ENCODE assay signal across 9 mouse cellular contexts in genomic region chr10:75833456-75834080, GRCm38 (mm10). TPM values are rescaled to one million over a fixed set of nuclear protein-coding genes. Genes with fewer than 3 reads are reported as not detected.
DNase-seq lines count a peak whose midpoint lies in the region; ATAC-seq lines count a peak whose summit lies in the region.
"Had no signal": no experiment of that assay in that cellular context is flagged by ENCODE, and none has a peak within 500 bp of the region (broad histone marks: within the 10 kb centered on the region; RNA-seq: fewer than 3 reads in every experiment).

No protein-coding gene starts in this region.

- peak overlapping the region; percentile 23 for H3K4me3 ChIP-seq in embryonic facial prominence, embryonic 11.5 days (ENCODE audit: low read depth, low read length)
- peak overlapping the region; percentile 34 for H3K4me3 ChIP-seq in hindbrain, embryonic 12.5 days
- H3K4me3 ChIP-seq in liver, embryonic 11.5 days (ENCODE audit: low read depth, low read length), result peak overlapping the region; percentile 52

- H3K4me2 ChIP-seq in embryonic facial prominence, embryonic 11.5 days (ENCODE audit: low read depth, low read length), result peak overlapping the region; percentile 33
- peak overlapping the region; percentile 52 for H3K4me2 ChIP-seq in hindbrain, embryonic 12.5 days (replicated peaks)
- H3K4me2 ChIP-seq in liver, embryonic 11.5 days, result peak overlapping the region; percentile 94

- H3K36me3 ChIP-seq in embryonic facial prominence, embryonic 11.5 days (replicated peaks; ENCODE audit: control insufficient read depth, insufficient read depth, low read depth, low read length), result no peaks in the 10 kb centered on the region
- no peaks in the 10 kb centered on the region for H3K36me3 ChIP-seq in hindbrain, embryonic 12.5 days
- no peaks in the 10 kb centered on the region for H3K36me3 ChIP-seq in liver, embryonic 11.5 days (ENCODE audit: control insufficient read depth, insufficient read depth, low read length)

- H3K9me3 ChIP-seq in embryonic facial prominence, embryonic 11.5 days (replicated peaks; ENCODE audit: control insufficient read depth, low read length), result no peaks in the 10 kb centered on the region
- H3K9me3 ChIP-seq in hindbrain, embryonic 12.5 days (replicated peaks), result no peaks in the 10 kb centered on the region
- H3K9me3 ChIP-seq in liver, embryonic 11.5 days (ENCODE audit: control insufficient read depth, low read length), result no peaks in the 10 kb centered on the region

- H3K9ac ChIP-seq in embryonic facial prominence, embryonic 11.5 days (replicated peaks; ENCODE audit: low read length), result peak overlapping the region; percentile 22; the same call in 1 of the 2 replicates
- H3K9ac ChIP-seq in hindbrain, embryonic 12.5 days, result no peak overlapping the region
- H3K9ac ChIP-seq in liver, embryonic 11.5 days (ENCODE audit: low read depth, low read length), result peak overlapping the region; percentile 63

- H3K4me1 ChIP-seq in embryonic facial prominence, embryonic 11.5 days (ENCODE audit: control insufficient read depth, insufficient read depth, low read length), result peaks cover 3% of the 10 kb centered on the region
- peaks cover 34% of the 10 kb centered on the region for H3K4me1 ChIP-seq in hindbrain, embryonic 12.5 days
- peaks cover 31% of the 10 kb centered on the region for H3K4me1 ChIP-seq in liver, embryonic 11.5 days (replicated peaks; ENCODE audit: control insufficient read depth, insufficient read depth, low read length)

- peak; percentile 47 for DNase-seq in adrenal gland, postnatal 10 days
- DNase-seq in adrenal gland, postnatal 4 days (ENCODE audit: low spot score in 2 of 2), result no peak
- DNase-seq in embryonic facial prominence, embryonic 11.5 days (ENCODE audit: low spot score), result no peak
- no peak for DNase-seq in liver, embryonic 11.5 days (ENCODE audit: low spot score)
- peak; percentile 18 for DNase-seq in neural tube, embryonic 10.5 days (ENCODE audit: extremely low spot score, low spot score)
- DNase-seq in MN1 (ENCODE audit: low spot score), result no peak
- no peak for DNase-seq in frontal cortex, postnatal 10 days (ENCODE audit: low spot score in 2 of 2)

- H3K27me3 ChIP-seq in embryonic facial prominence, embryonic 11.5 days (ENCODE audit: control insufficient read depth, insufficient read depth, low read length), result peaks cover 3% of the 10 kb centered on the region
- peaks cover 35% of the 10 kb centered on the region for H3K27me3 ChIP-seq in hindbrain, embryonic 12.5 days
- no peaks in the 10 kb centered on the region for H3K27me3 ChIP-seq in liver, embryonic 11.5 days (replicated peaks; ENCODE audit: control insufficient read depth, insufficient read depth, low read length)

- H3K27ac ChIP-seq in embryonic facial prominence, embryonic 11.5 days (replicated peaks; ENCODE audit: low read depth, low read length), result no peak overlapping the region
- no peak overlapping the region for H3K27ac ChIP-seq in hindbrain, embryonic 12.5 days
- peak overlapping the region; percentile 77; the same call in 1 of the 2 replicates for H3K27ac ChIP-seq in liver, embryonic 11.5 days (ENCODE audit: low read depth, low read length)

- WGBS in embryonic facial prominence, embryonic 11.5 days, result 10% methylated on average over 21 of the region's 21 CpGs
- WGBS in hindbrain, embryonic 12.5 days, result 15% methylated on average over 21 of the region's 21 CpGs
- 14% methylated on average over 21 of the region's 21 CpGs for WGBS in liver, embryonic 11.5 days

- ATAC-seq in embryonic facial prominence, embryonic 11.5 days (replicated peaks; ENCODE audit: insufficient number of reproducible peaks, low FRiP score, low TSS enrichment, low read depth), result no peak
- ATAC-seq in hindbrain, embryonic 12.5 days (ENCODE audit: low FRiP score), result no peak
- no peak for ATAC-seq in liver, embryonic 11.5 days (replicated peaks; ENCODE audit: low FRiP score)

RNA-seq across cellular contexts. Expression of gene Gstt2, which starts 3.7 kb away (rescaled TPM):
- 10 to 100 TPM; 38.2 to 45.8 TPM for total RNA-seq in adrenal gland, postnatal 10 days (2021)
- total RNA-seq in adrenal gland, postnatal 4 days (2021), result 10 to 100 TPM; 33.0 to 41.5 TPM
- polyA plus RNA-seq in embryonic facial prominence, embryonic 11.5 days (2014; fragmentation: Nextera tagmentation; extraction: Ambion mirVana), result 8.8 and 12.7 TPM in 2 replicates
- polyA plus RNA-seq in hindbrain, embryonic 12.5 days (2016; fragmentation: Nextera tagmentation; extraction: Ambion mirVana), result 7.9 and 8.4 TPM in 2 replicates
- 38.4 and 39.6 TPM in 2 replicates for polyA plus RNA-seq in liver, embryonic 11.5 days (2014; fragmentation: Nextera tagmentation; extraction: Ambion mirVana)

RNA-seq across cellular contexts. Expression of gene Gstt4, which starts 11.2 kb away (rescaled TPM):
- 1 to 10 TPM in 1 of 2 experiments, under 1 TPM in 1; 0.36 to 1.0 TPM for total RNA-seq in adrenal gland, postnatal 10 days (2021)
- total RNA-seq in adrenal gland, postnatal 4 days (2021), result not detected
- polyA plus RNA-seq in embryonic facial prominence, embryonic 11.5 days (2014; fragmentation: Nextera tagmentation; extraction: Ambion mirVana), result not detected in 2 replicates
- polyA plus RNA-seq in hindbrain, embryonic 12.5 days (2016; fragmentation: Nextera tagmentation; extraction: Ambion mirVana), result not detected in 2 replicates
- not detected in 2 replicates for polyA plus RNA-seq in liver, embryonic 11.5 days (2014; fragmentation: Nextera tagmentation; extraction: Ambion mirVana)
- polyA plus RNA-seq: C2C12 had no signal

RNA-seq across cellular contexts. Expression of gene Mif, which starts 26.5 kb away (rescaled TPM):
- total RNA-seq in adrenal gland, postnatal 10 days (2021), result 100 to 1,000 TPM; 267 to 281 TPM
- total RNA-seq in adrenal gland, postnatal 4 days (2021), result 100 to 1,000 TPM; 294 to 301 TPM
- polyA plus RNA-seq in embryonic facial prominence, embryonic 11.5 days (2014; fragmentation: Nextera tagmentation; extraction: Ambion mirVana), result 1,991 and 2,343 TPM in 2 replicates
- 1,134 and 1,420 TPM in 2 replicates for polyA plus RNA-seq in hindbrain, embryonic 12.5 days (2016; fragmentation: Nextera tagmentation; extraction: Ambion mirVana)
- polyA plus RNA-seq in liver, embryonic 11.5 days (2014; fragmentation: Nextera tagmentation; extraction: Ambion mirVana), result 2,667 and 2,772 TPM in 2 replicates

RNA-seq across cellular contexts. Expression of gene Gstt1, which starts 35.2 kb away (rescaled TPM):
- 10 to 100 TPM; 60.2 to 60.4 TPM for total RNA-seq in adrenal gland, postnatal 10 days (2021)
- total RNA-seq in adrenal gland, postnatal 4 days (2021), result 10 to 100 TPM; 21.1 to 30.2 TPM
- polyA plus RNA-seq in embryonic facial prominence, embryonic 11.5 days (2014; fragmentation: Nextera tagmentation; extraction: Ambion mirVana), result 6.9 and 7.6 TPM in 2 replicates
- 6.7 and 8.7 TPM in 2 replicates for polyA plus RNA-seq in hindbrain, embryonic 12.5 days (2016; fragmentation: Nextera tagmentation; extraction: Ambion mirVana)
- polyA plus RNA-seq in liver, embryonic 11.5 days (2014; fragmentation: Nextera tagmentation; extraction: Ambion mirVana), result 40.7 and 43.0 TPM in 2 replicates

RNA-seq across cellular contexts. Expression of gene Gstt3, which starts 52.4 kb away (rescaled TPM):
- 10 to 100 TPM; 18.7 to 21.5 TPM for total RNA-seq in adrenal gland, postnatal 10 days (2021)
- total RNA-seq in adrenal gland, postnatal 4 days (2021), result 10 to 100 TPM; 12.7 to 21.7 TPM
- polyA plus RNA-seq in embryonic facial prominence, embryonic 11.5 days (2014; fragmentation: Nextera tagmentation; extraction: Ambion mirVana), result 5.9 and 7.8 TPM in 2 replicates
- 5.0 and 5.1 TPM in 2 replicates for polyA plus RNA-seq in hindbrain, embryonic 12.5 days (2016; fragmentation: Nextera tagmentation; extraction: Ambion mirVana)
- polyA plus RNA-seq in liver, embryonic 11.5 days (2014; fragmentation: Nextera tagmentation; extraction: Ambion mirVana), result 6.3 and 7.9 TPM in 2 replicates

Comparison
In these comparisons a context has a peak if more than half of its experiments do, and no peak if none do; other contexts are left out.
1. DNase-seq: peak in adrenal gland, postnatal 10 days (single experiment) and neural tube, embryonic 10.5 days (single experiment); none in adrenal gland, postnatal 4 days (0 of 2), embryonic facial prominence, embryonic 11.5 days (single experiment), liver, embryonic 11.5 days (single experiment), MN1 (single experiment) and frontal cortex, postnatal 10 days (0 of 2).
2. H3K4me2 ChIP-seq: peak in every context shown above with its lines; median percentile 94 in liver, embryonic 11.5 days; 52 in hindbrain, embryonic 12.5 days; 33 in embryonic facial prominence, embryonic 11.5 days.
3. Peak in every context shown above with its lines, with median percentiles within 50 percentile points of each other: H3K4me3 ChIP-seq.